Mouse (Mus musculus): Measurements from ENCODE around the gene Pde4d.

The Pde4d gene

DNA sequence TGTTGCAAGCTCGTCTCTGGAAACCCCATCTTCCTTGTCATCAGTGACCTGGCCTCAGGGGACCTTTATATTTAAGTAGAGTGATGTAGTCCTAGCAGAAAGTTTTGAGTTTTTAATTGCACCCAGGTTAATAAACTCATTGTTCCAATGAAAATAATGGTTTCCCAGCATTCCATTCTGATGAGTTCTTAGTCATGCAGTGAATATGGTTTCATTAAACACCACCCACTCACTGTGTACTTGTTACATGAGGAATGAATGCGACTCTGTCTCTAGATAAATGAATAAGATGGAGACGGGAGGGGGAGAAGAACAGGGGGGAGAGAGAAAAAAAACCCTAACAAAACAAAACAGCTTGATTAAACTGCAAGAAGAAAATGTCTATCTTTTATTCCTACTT is 148.9 kb downstream of the Pde4d start:
- no peak for DNase-seq (ENCODE audit: low spot score in 2 of 2)

DNA sequence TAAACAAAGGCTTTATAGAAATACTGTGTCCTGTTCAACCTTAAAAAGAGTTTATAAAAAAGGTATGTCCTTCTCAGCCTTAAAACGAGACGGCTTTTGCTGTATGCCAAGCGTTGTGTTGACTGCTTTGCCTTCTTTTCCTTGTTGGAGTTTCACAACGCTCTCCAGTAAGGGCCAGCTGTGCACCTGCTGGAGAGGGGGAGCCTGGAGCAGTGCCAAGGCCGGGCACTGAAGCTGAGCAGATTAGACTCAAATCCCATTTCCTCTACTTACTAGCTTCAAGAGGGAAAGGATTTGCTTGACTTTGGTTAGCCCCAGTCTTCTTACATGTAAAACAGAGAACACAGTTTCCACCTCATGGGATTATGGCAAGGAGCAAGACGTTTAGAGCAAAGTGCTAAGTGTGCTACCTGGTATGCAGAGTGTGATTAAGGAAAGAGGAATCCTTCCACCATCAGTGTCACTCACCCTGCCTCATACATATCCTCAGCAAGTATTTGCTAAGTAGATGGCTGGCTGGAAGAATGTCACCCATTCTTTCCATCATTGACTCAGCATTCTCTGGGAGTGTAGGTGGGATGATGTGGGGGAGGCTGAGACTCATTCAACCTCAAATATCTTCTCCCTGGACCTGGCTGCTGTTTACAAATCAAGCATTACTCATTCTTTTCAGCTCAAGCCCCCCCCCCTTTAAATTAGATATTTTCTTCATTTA is 149.6 kb downstream of the Pde4d start:
- DNase-seq (ENCODE audit: low spot score in 2 of 2) = no peak

DNA sequence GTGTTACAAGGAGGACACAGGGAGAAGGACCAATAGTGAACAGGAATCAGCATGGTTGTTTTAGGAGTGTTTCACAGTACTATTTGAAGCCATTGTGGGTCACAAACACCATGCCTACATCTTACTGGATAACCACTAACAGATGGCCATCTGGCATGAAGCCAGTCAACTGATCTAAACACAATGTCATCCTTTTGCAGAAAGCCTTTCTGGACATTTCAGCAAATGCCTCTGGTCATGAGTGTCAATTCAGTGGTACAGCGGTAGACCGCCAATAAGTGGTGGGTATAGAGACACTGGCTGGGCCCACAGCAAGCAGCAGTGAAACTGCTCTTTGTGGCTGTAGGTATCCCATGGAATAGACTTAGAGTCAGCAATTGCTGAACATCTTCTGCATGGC is 151.3 kb downstream of the Pde4d start:
- no peak for DNase-seq (ENCODE audit: low spot score in 2 of 2)

DNA sequence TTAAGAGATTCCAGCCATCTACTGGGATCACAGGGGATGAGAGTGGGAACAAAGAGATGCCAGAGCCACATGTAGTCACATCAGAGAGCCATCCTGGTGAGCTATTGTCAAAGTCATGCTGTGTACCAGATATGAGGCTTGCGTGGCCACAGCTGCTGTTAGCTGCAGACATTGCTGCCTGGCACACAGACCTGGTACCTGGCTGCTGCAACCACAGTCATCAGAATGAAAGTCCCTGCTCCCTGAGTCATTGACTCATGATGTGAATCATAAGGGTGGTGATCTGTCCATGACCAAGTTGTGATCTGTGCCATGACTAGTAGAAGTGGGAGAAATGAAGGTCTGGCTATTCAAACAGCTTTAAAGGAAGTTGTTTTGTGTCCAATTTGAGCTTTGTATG is 153.8 kb downstream of the Pde4d start:
- no peak for DNase-seq (ENCODE audit: low spot score in 2 of 2)

DNA sequence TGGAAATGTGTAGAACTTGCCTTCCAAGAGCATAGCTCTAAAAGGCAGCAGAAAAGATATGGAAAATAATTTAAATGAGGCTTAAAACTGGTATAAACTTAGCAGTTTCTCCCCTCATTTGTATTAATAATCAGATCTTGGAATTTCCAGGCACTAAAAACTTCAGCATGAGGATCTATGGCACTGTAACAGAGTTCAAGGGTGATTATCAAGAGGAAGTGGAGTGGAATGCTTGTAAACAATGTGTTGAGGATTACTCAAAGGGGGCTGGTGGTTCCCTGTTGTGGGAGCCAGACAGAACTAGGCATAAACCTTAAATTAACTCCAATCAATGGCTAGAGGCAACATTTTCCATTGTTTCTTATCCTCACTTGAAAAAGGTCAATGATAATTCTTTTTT is 154.5 kb downstream of the Pde4d start:
- no peak for DNase-seq (ENCODE audit: low spot score in 2 of 2)

DNA sequence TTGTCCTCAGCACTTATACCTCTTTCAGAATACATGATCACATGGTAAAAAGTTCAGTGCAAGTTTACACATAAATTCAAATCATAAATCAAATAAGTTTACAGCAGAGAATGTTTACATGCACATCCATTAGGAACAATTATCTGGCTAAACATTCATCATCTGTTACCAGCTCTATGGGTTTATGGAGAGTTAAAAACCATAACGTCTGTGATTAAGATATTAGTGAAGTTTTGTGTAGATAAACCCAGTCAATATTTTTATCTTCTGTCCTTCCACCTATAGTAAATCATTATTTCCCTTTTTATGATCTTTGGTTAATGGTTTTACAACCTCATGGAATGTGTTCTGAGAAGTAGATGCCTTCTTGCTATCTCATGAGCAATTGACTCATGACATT is 168.5 kb downstream of the Pde4d start:
- DNase-seq (ENCODE audit: low spot score in 2 of 2) = no peak

DNA sequence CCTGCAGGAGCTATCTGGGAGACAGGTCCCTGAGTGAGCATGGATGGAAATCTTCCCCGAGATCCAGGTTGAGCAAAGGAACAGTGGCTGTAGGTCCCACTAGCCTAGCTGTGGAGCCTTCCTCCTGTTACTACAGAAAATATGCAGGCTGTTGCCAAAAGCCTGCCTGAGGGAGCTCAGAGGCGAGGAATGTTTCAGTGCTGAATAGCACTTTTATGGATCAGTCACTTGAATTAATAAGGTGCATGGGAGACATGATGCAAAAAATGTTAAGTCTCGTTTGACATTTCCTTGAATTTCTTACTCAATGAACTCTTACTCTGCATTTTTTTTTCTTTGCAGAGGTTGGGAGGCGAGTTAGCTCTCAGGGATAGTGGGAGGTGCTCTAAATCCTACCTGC is 172.9 kb downstream of the Pde4d start:
- DNase-seq (ENCODE audit: low spot score in 2 of 2) = no peak

DNA sequence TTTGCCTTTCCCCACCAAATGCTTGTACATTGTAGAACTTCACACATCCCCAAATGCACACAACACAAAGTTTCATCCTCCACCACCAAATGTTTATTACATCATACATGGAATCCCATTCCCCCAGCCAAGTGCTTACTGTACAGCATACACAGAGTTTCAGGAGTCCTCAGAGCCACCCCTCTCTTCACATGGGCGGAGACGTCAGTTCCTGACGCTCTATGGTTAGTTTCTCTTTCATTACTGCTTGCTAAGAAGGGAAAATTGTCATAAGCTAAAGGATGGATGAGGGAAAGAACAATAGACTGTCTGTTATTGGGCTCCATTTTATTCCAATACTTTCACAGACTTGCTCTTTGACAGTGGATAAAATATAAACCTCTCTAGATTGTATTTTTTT is 174.2 kb downstream of the Pde4d start:
- DNase-seq (ENCODE audit: low spot score in 2 of 2) = no peak

DNA sequence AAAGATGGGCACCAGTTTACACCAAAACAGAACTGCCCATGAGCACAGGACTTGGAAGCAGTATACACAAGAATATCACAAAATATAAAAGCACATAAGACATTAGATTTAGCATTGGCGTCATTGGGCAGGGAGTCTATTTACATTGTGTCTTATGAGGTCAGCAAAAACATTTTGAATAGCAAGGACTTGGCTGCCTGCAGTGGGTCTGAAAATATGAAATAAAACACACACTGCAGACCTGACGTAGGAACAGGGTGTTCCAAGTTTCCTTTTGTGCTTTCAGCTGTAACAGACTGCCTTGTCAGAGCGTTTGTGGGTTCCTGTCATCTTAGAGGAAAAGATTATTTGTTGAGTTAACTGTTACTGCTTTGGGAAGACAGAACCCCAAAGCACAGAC is 176.4 kb downstream of the Pde4d start:
- DNase-seq (ENCODE audit: low spot score in 2 of 2) = no peak

DNA sequence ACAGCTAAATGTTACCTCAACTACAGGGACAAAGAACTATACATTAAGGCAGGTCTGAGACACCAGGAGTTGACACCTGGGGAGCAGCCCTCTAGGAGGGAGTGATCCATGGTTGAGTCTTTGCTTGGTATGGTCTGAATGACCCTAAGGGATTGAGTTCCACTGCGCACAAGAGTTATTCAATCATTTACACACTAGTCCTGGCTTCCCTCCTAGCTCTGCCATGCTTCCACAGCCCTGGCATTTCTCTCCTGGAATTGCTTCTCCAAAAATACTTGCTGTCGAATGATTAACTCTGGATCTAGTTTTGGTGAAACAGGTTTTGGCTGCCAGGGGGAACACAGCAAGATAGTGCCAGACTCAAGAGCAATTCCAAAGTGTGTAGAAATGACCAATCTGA is 178.8 kb downstream of the Pde4d start:
- DNase-seq (ENCODE audit: low spot score in 2 of 2) = no peak

DNA sequence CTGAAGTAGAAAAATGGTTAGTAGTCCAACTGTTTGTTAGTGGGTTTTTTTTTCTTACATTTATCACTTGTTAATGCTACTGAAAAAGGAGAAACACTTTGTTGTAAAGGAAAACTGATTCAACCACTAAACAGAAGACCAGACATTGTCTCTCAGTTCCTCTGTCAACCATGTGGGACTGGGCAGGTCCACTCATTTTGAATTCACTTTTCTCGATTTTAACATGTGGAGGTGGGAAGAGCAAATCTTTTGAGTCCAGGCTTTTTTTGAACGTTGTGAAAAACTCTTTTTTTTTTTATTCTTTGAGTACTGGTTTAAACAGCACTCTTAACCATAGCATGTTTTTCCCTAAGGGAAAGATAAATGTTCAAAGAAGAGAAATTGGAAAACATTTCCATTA is 180.8 kb downstream of the Pde4d start:
- no peak for DNase-seq (ENCODE audit: low spot score in 2 of 2)

DNA sequence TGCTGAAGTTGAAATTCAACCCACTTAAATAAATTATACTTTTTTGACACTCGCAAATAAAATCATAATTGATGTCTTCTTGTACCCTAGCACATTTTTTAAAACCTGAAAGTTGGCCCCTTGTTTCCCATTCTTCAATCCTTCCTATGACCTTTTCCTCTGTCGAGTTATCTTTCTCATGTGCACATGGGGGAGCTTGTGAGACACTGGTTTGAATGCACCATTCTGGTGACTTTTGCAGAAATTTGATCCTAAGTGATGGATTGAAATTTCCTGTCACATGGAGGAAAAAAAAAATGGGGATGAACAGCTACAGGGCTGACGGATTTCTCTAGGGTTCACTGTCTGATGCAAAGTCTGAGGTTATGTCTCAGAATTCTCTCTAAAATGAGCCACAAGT is 181.5 kb downstream of the Pde4d start:
- no peak for DNase-seq (ENCODE audit: low spot score in 2 of 2)

DNA sequence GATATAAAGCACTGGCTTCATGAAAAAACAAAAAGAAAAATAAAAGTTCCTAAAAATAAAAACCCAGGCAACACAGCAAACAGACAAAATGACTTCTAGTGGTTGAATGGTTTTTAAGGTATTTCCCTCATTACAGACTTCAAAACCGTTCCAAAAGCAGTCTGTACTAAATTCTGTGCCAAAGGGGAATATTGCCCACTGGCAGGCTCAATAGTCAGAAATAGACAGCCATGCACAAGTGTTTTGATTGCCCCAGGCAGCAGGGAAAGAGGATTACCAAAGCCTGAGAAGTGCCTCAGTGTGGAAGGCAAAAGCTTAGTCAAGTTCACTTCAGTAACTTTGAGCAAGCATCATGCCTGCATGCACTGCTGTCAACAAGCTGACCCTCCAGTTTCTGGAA is 186.8 kb downstream of the Pde4d start:
- no peak for DNase-seq (ENCODE audit: low spot score in 2 of 2)

DNA sequence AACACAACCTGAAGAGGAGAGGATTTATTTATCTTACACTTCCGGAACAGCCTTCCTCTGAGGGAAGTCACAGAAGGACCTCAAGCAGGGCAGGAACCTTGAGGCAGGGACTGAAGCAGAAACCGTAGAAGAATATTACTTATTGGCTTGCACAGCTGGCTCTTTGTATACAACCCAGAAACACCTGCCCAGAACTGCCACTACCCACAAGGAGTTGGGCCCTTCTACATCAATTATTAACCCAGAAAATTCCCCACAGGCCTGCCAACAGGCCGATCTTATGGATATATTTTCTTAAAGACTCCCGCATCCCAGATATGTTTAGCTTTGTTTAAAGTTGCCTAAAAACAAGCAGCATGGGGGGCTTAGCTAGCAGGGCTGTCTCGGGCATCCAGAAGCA is 192.5 kb downstream of the Pde4d start:
- DNase-seq (ENCODE audit: low spot score in 2 of 2) = no peak

DNA sequence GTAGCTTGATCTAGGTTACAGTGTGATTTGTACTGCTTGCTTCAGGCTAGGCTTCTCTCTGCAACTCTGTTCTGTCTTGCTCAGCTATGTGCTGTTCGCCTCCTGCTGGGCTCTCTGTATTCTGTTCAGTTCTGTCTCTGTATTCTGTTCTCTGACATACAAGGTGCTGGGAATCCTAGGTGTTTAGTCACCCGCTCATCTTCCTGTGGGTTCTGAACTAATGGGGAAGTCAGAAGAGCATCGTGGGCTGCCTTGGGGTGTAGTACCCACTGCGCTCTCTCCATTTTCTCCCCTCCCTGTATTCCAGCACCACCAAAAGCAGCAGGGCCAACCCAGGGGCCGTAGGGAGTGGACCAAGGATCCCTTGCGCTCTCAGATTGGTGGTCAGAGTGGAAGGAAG is 197.1 kb downstream of the Pde4d start:
- no peak for DNase-seq (ENCODE audit: low spot score in 2 of 2)

DNA sequence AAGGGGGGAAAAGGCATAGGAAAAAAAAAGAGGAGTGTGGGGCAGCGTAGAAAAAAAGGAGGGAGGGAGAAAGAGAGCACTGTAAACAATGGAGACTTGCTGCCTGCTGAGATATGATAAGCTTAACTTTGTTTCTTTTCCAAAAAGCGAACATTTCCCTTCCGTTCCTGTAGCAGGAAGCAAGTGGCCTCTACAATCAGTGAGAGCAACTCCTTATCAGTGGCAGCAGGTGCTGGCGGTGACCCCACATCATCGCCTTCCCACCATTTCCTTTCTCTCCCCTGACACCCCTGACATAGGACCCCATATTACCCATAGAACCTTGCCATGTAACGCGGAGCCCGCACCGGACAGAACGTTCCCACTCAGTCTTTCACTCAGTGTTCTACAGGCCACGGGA is 197.5 kb downstream of the Pde4d start:
- no peak for DNase-seq (ENCODE audit: low spot score in 2 of 2)

DNA sequence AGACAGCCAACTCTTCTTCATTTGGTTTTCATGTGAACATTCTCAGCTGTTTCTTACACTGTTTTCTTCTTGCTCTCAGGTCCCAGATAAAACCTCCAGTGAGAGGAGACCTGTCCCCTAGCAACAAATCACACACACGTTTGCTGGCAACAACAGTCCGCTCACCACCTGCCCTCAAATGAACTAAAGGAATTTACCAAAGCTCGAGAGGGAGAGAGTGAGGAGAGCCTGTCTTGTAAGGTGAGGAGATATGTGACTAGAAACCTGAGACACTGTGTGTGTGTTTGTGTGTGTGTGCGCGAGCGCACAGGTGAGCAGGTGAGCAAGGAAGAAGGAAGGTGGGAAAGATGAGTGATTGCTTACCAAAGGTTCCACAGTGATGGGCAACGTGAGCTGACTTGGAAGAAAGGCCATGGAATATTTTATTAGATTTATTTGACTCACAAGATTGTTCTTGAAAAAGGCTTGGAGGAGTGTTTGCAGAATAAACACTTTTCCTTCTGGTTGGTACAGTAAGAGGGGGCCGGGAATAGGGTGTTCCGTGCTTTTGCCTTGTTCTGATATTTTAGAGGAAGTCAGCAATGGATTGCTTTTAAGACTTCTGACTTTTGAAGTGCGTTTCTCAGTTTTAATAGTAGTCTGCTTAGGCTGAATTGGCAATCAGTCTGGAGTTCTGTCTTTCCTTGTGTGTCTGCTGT is 204.4 kb downstream of the Pde4d start:
- no peak for DNase-seq (ENCODE audit: low spot score in 2 of 2)

DNA sequence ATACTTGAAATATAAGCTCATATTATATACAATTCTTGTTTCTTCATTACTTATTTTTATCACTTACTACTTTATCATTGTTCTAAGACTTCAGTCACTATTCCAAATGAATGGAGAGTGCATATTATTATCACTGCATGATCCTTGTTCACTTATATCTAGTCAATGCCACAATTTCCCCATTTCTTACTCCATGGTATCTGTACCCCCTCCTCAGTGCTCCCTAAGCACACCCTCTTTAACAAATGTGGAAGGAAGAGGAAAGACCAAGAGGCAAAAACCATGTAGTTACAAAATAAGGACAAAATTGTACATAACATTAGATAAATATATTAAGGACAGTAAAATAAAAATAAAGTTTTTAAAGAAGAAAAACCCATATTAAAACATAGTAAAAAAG is 216.8 kb downstream of the Pde4d start:
- DNase-seq (ENCODE audit: low spot score in 2 of 2) = no peak

DNA sequence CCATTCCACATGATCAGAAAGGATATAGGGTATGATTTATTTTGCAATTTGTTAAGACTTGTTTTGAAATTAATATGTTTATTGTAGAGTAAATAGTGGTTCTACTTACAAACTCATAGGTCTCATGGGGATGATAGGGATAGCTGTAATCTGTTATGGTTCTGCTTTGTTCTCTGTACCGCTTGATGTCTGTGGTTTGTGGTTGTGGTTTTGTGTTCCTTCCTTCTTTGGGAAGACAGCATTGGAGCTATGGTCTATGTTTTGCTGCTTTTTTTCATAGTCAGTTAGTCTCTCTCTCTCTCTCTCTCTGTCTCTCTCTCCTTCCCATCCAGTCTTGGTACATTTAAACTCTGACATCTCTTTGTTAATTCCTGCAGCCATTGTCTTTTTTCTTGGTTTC is 217.3 kb downstream of the Pde4d start:
- DNase-seq (ENCODE audit: low spot score in 2 of 2) = no peak

DNA sequence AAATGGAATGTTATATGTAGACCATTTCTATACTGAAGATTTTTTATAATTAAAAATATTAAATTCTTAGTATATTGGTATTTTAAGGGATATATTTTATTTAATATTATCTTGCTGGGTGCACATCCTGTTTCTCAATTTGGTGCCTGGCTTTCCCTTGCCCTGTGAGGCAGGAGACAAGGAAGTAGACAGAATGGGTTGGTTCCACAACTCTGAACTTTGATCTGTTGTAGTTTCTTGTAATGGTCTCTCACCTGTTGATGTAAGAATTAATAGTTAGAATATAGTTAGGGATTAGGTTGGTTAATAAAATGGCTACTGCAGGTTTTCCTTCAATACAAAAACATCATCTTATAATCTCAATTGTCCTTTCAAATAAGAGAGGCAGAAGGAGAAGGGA is 227.3 kb downstream of the Pde4d start:
- no peak for DNase-seq (ENCODE audit: low spot score in 2 of 2)

DNA sequence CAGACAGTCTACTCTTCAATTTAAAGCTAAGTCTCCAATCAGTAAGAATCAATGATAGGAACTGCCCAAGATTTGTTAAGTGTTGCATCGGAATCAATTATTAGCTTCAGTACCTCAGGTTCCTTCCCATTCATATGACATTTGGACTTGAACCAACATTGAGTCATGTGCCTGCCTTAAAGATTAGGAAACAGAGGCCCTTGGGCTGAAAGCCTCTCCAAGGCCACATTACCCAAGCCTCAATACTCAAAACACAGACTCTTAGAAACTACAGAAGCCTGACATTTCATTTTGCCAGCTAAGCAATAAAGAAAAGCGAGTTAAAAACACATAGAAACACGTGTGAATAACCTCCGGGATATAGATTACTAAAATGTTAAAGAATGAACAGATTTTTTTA is 233.3 kb downstream of the Pde4d start:
- no peak for DNase-seq (ENCODE audit: low spot score in 2 of 2)

DNA sequence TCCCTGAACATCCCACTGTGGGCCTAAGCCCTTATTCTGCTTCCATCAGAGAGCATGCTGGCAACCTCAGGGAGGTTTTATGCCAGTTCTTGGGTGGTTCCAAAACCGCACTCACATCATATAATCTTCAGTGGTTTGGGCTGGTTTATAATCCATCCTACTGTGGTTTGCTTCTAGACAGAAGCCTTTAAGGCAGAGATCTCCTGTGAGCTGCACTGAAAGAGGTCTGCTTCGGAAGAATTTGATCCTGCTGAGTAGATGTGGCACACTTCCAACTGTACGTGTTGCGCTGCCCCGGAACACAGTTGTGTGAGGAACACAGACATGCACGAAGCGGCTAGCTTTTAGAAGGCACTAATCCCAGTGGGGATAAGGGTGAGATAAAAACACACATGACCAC is 236.1 kb downstream of the Pde4d start:
- DNase-seq (ENCODE audit: low spot score in 2 of 2) = no peak

DNA sequence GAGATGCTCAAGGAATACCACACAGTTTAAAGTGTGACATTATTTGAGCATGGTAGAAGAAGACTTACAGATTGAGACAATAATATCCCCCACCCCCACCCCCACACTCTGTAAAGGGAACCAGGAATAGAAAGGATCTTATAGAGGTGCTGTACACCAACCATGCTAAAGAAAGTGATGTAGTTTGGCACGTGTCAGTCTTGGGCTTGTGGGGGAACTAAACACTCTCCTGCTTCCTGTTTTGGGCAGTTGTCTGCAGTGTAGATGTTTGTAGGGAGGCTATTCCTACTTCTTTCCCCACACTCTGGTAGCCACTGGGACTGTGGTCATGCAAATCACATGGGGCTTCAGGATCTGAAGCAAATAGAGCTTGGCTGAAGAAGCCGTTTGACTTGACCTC is 236.5 kb downstream of the Pde4d start:
- DNase-seq (ENCODE audit: low spot score in 2 of 2) = no peak

DNA sequence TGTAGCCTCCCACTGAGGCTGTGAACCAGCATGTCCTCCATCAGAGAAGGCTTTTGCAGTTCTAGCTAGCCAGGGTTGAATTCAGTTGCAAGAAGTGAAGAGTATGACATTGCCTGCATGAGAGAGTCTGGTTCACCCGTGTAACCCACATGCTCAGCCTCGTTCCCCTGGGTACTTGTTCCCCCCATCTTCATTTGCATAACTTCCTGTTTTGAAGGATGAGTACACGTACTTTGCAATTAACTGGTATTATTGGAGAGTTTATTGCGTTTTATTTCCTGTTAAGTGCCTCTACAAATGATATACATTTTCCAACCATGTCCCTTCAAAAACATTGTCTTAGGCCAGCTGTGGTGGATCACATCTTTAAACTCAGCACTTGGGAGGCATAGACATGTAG is 237.1 kb downstream of the Pde4d start:
- no peak for DNase-seq (ENCODE audit: low spot score in 2 of 2)

Measured in urinary bladder, postnatal 4 days (tissue).